Mouse (Mus musculus): ENCODE measurements at regions not wholly inside any gene's neighbourhood (a gene's known extent, or its start where the extent isn't known, plus 50 kb on each side); places are given as distances from the start of the nearest gene placed in this dataset.
A peak's percentile ranks its signal among the peaks of the same experiment; 100 is the strongest.
"Not testable (repeated sequence)": the region's sequence is repeated elsewhere in the genome, so short reads cannot be mapped to it uniquely, and the experiment has no call there.

DNA sequence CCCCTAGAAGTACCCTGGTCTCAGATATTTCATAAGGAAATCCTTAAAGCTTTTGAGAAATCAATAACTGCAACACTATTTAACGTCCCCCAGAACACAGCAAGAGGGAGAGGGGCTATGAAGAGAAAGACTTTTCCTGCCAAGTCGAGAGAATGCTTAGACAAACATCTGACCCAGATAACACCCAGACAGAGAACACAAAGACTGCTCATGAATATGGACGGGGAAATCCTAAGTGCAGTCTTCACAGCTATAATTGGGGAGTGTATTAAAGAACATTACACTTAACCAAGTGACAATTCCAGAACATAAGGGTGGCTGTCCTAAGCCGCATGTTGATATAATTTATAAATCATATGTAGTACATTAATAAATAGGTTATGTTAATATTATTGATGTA lies 103.3 kb upstream of the Dyrk2 start:
- DNase-seq, result no peak

DNA sequence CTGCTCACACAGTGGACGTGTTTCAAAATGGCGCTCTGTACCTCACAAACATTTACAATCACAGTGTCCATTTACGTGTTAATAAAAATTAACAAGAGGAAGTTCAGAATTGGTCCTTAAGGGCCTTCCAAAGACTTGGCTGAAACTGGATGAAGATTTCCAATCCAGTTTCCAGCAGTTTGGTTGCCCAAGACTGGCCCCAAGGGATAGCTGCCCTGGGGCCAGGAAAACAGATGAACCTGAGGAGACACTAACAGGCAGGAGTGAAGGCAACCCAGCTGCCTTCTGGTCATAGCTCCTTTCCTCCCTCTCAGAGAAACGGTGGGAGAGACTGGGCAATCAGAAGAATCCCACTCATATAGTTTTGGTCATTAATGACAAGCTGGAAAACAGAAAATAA lies 102.6 kb upstream of the Dyrk2 start:
- DNase-seq, result no peak

DNA sequence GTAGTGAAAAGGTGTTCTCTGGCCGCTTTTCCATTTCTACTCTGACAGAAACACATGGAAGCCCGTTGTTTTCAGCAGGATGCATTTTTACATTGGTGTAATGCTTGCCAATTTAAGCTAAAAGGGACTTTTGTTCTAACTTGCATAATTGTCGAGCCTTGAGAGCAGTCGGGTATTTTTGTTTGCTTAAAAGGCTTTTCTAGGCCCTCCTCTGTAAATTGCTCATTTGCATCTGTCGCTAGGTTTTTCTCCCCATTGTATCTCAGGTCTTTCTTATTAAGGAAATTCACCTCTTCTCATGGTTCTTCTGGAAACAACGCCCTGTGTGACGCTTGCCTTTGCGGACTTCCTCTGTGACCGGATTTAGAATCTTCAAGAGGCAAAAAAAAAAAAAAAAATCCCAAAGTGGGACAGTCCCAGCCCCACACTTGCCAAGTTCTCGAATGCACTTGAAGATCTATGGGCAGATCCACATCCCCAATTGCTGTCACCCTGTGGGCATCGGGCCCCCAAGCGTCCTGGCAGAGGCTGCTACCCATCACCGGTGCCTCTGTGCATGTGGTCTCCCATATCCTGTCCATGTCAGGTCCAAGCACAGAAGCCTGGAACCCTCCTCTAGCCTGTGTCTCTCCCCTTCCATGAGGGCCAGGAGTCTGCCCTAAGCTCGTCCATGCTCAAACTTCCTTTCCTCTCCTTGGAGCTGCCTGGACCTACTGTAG lies 100.6 kb upstream of the Dyrk2 start:
- no peak for DNase-seq

DNA sequence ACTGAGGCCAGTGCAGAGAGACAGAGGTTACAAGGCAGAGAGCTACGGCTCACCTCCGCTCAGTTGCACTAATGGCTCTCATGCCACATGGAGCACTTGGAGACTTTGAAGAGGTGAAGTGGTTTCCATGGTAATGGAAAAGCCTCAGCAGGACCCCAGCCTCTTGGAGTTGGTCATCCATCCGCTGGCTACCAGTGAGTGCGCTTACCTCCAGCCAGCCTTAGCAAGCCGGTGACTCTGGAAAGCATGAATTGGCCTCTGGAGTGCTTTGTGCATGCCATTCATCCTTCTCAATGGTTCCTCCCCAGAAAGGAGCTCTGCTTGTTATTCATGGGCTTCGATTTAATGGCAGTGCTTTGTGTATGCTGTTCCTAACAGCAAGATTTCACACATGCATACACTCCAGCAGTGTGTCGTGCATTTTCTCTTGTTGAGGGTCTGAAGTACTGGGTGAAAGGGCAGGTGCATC lies 91.7 kb upstream of the Dyrk2 start:
- no peak for DNase-seq

DNA sequence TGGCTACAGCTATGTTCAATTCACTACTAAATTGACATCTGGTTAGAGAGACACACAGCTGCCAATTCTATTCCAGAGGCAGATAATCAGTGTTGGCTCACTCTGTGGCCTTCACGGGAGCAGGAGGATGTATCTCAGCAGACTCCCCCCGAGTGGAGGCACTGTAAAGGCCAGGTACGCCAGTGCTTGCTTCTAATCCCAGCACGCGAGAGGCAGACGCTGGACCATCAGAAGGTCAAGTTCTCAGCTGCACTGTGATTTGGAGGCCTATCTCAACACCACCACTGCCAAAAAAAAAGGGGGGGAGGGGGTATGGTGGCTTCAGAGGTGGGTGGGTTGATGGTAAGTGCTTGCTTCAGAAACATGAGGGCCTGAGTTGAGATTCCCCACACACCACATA lies 90.1 kb upstream of the Dyrk2 start:
- DNase-seq, result no peak

DNA sequence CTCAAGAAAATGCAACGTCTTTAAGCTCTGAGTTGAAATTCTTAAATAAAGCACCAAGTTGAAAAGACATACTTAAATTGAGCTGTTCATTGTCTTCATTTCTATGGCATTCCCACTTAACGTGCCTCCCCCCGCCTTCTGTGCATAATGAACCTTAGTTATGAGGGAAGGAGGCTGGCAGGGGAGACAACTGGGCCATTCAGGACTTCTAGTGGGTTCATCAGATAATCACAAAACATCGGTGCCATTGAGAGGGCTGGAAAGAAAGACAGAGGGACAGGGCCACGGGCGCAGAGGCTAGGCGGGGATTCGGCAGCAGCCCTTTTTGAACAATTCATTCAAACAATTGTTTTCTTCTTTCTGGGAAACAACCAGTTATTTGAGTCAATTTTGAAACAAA lies 89.6 kb upstream of the Dyrk2 start:
- no peak for DNase-seq

DNA sequence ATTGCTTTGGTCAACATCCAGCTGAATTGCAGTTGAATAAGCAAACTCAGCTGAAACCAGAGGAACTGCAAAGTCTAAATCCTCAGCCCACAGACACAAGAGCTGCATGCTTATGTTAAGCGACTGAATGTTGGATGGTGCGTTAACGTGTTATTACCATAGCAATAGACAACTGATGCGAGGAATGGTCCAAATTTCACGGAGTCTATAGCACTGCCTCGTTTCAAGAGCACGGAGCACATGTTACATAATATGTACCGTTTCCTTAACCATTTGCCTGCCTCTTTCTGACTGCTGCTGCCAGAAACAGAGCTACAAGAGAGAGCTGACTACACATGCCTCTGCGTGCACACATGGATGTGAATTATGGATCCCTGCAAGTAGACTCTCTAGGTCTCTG lies 86.3 kb upstream of the Dyrk2 start:
- DNase-seq, result no peak

DNA sequence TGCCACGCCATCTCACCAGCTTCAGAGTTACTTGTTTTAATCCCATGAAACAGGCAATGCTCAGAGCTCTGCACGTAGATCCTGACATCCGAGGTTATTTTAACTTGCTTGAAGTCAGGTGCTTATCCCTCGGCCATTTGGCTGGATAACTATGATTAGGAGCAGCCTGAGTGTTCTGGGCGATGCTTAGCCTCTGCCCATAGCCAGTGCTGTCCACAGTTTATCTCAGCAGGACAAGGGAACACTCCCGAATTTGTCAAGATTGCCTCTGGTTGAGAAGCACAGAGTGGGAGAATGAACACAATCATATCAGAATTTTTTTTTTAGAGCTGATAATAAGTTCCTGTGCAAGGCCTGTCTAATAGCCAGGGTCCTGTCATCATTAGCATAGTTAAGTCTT lies 83.4 kb upstream of the Dyrk2 start:
- no peak for DNase-seq

DNA sequence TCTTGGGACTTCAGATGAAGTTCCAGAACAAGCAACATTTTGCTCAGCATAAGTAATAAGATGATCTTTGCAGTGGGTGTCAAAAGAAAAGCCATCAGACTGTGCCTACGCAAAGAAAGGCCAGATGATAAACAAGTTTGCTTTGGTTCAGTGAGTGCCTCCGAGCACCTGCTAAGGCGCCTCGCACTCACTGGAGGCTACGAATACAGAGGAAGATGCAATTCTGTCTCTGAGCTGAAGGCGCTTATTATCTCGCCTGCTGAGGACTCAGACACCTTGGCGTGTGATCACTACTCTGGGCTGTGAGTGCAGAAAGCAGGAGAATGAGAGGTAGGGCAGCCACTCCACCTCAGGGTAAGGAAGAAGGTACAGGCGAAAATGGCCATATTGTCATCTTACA lies 82.7 kb upstream of the Dyrk2 start:
- no peak for DNase-seq

DNA sequence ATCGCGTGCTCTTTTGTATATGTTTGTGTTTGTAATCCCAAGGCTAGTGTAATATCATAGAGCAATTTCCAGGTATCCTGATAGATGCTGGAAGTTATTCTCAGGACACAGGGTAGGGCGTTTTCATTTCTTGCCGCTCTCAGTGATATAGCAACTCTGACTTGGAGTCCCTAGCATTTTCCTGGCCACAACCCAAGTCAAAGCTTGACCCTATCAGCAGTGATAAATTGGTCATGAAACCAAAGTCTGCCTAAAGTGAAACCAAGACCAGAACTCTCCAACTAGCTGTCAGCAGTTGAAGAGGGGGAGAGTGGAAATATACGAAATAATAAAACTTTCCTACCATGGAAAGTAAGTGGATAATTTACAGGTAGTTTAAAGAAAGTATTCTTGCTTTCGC lies 77.7 kb upstream of the Dyrk2 start:
- DNase-seq, result peak; percentile 27

DNA sequence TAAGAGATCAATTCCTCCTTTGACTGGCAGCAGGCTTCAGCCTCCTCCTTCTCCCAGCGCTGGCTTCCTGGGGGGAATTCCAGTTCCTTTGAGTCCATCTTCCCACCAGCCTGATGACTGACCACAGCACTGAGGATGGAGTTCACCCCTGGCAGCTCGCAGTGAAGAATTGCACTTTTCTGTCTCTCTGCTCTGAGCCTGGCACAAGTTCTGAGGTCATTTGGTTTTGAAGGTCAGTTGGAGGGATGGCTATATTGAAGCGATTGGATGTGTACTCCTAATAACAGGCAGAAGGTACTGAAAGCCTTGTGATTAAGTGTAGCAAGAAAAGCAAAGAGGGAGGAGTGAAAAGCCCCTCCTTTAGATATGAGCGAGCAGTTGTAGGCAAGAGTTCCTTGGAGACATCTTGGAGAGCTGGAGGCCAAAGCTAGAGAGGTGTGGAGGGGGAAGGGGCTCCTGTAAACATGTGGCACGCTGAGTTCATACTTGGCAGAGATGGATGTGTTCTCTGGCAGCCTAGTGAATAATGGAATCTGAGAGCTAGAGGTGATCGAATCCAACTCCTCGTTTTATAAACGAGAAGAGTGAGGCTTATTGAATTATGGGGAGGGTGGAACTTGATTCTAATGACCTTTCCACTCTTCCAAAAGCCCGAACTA lies 77.1 kb upstream of the Dyrk2 start:
- peak; percentile 7 for DNase-seq

DNA sequence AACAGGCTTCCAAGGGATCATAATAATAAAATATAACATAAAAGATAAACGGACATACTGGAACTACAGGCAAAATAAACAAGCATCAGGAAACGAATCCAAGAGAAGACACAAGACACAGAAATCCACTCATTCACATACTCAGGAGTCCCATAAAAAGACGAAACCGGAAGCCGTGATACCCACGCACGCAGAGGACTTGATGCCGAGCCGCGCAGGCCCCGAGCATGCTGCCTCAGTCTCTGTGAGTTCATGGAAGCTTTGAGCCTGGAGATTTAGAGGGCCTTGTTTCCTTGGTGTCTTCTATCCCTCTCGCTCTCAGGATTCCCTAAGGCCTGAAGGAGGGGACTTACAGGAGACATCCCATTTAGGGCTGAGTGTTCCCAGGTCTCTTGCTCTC lies 57.3 kb upstream of the Dyrk2 start:
- no peak for DNase-seq

DNA sequence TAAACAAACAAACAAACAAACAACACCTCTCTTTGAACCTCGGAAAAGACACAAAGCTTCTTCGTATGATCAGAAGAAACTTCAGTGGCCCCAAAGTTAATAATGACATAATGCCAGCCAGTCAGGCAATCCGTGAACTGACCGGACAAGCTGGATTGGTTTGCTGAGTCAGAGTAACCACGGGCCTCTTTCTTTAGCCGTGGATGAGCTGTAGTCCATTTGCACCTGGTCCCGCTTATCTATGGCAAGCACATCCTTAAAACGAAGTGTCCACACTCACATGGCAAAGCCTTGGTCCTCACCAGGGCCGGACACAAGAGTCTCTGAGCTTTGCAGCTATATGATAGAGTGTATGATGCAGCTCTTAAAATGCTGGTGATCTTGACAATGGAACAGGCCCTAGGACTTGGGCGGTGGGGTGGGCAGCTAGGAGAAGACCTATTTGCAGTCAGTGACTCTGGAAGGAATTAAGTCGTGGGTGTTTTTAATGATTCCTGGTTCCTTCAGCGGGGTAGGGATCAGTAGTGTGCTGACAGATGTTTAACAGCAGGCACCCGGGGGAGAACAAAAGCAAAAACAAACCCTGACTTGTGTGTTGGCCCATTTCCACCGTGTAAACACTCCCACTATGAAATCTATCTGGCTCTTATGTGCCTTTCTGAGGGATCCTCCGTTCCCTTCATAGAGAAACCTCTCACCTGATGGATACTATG lies 53.6 kb upstream of the Dyrk2 start:
- peak; percentile 51 for DNase-seq

DNA sequence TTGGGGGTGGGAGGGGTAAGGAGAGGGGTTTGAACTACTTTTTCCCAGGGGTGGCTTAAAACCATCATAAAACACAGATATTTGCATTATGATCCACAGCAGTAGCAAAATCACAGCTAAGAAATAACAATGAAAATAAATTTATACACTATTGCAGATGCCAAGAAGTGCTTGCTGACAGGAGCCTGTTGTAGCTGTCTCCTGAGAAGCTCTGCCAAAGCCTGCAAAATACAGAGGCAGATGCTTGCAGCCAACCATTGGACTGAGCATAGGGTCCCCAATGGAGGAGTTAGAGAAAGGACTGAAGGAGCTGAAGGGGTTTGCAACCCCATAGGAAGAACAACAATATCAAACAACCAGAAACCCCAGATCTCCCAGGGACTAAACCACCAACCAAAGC lies 52.1 kb upstream of the Dyrk2 start:
- DNase-seq, result not testable (repeated sequence)
